Mouse (Mus musculus) spleen, postnatal 0 days (tissue): ENCODE measurements around the gene Mfsd11. TPM values are rescaled to one million over a fixed set of nuclear protein-coding genes. Genes with fewer than 3 reads are reported as not detected.

ENCODE experiments used
- polyA plus RNA-seq: library from polyadenylated mRNA; unstranded; fragments of >200 nt; fragmentation: Nextera tagmentation; extraction: Ambion mirVana; gene quantifications from 2 replicates; pipeline ENCODE4 v1.2.1, GENCODE M21; 2015

Gene Mfsd11
- 19.3 and 20.5 TPM in 2 replicates for polyA plus RNA-seq

DNA sequence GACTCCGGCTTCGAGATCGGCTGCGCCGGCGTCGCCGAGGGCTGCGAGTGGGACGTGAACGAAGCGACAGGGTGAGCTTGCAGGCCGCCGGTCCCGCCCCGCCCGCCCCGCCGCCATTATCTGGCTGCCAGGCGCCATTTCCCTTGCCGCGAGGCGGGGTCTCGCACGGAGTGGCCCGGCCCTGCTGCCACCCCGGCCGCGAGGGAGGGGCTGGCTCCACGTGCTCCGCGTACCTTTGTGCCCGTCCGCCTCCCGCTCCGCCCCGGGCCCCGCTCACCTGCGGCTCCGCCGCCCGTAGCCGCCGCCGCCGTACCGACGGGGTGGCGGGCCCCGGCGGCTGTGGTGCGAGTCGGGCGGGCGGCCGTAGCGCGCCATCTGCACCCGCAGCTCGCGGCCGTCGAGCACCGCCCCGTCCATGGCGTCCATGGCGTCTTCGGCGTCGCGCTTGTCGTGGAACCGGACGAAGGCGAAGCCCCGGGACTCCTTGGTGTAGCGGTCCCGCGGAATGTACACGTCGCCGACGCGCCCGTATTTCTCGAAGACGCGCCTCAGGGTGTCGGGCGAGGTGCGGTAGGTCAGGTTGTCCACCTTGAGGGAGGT is at the start of gene Mfsd11:
Mfsd11 (plus strand) TSS at position 150 of the 600 bp plus-strand sequence.

DNA sequence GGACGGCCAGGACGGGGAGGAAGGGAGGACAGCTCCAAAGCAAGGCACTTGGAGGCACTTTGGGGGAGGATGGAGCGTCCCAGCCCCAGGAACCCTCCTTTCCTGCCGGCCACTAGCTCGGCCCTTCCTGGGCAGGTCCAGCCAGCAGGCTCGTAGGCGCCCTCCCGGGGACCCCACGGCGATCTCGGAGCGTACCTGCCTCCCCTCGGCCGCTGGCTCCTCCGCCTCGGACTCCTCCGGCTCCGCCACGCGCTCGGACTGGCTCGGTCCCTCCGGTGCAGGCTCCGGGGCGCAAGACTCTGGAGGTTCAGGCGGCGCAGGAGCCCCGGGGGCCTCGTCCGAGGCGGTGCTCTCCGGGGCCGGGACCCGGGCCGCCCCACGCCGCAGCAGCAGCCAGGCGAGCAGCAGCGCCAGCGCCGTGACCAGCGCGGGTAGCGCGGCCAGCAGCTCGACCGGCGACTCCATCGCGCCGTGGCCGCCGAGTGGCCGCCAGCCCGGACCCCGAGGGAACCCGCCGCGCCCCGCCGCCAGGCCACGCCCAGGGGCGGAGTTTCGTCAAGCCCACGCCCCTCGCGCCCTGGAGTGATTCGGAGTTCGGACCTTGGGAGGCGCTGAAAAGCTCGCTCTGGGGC is 24.6 kb upstream of the Mfsd11 start, which contains the start of gene Mxra7:
Mxra7 (minus strand) TSS at position 513 of the 632 bp plus-strand sequence.

DNA sequence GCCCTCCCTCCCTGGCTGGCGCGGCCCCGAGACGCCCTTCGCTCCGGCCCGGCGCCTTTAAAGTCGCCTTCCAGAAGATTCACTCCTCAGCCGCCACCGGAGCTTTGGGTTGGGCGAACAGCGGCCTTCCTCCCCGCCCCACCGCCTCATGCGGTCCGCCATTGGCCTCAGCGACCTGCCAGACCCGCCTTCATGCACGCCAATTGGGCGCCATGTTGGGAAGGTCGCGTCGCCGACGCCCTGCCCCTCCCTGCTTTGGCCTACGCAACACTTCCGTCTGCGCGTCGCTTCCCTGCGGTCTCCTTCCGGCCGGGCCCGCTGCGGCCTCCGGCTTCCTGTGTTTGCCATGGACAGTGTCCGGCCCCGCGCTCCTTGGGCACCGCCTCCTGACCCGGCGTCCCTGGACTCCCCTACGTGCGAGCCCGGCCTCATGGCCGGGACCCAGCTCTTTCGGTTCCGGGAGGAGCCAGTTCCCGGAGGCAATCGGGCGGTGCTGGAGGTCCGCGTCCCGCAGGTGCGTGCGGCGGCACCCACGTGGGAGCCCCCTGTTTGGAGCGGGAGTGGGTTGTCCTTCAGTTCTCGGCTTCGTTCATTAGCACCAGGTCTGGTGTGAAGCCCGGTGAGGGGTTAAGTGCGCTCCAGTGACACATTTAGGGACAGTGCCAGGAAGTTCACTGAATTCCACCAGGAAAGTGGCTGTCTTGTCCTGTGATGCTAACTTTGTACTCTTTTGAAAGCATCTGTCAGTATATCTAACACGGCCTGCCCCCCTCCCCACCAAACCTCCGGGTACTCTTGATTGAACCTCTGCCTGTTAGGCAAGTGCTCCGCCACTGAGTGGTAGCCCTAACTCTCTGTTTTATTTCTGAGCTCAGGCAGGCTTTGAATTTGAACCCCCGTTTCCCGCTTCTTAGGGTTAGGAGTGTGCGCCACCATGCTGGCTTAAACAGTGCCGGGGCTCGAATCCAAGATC is 8.7 kb upstream of the Mfsd11 start, which contains the start of the genes Mettl23 and Jmjd6:
Mettl23 (plus strand) TSS at position 18 of the 973 bp plus-strand sequence.
Jmjd6 (minus strand) TSS at position 189 of the 973 bp plus-strand sequence.

DNA sequence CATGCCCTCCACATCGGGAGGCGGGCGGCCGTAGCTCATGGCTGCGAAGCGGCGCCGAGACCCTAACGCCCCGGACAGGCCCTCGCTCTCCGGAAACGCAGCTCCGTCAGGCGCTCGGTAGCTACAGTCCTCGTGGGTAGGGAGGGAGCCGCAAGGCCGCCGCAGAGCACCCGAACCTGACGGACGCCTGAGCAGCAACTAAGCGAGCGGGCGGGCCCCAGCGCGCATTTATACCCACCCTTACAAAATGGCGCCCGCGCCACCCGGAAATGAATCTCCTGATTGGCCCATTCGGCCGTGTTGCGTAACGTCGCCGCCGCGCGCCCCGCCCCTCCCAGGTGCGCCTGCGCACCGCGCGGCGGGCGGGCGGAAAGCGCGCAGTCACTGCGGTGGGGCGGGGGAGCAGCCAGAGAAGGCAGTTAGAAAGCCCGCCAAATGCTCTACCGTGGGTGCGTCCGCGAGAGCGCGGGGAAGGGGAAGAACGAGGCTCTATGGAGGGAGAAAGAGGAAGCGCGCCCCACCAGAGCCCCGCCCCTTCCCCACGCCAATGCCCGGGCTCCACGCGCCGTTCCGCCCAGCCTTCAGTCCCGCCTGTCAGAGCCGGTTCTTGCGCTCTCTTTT is 761 bp downstream of the Mfsd11 start, which contains the start of gene Srsf2:
Srsf2 (minus strand) TSS at position 204 of the 621 bp plus-strand sequence.

DNA sequence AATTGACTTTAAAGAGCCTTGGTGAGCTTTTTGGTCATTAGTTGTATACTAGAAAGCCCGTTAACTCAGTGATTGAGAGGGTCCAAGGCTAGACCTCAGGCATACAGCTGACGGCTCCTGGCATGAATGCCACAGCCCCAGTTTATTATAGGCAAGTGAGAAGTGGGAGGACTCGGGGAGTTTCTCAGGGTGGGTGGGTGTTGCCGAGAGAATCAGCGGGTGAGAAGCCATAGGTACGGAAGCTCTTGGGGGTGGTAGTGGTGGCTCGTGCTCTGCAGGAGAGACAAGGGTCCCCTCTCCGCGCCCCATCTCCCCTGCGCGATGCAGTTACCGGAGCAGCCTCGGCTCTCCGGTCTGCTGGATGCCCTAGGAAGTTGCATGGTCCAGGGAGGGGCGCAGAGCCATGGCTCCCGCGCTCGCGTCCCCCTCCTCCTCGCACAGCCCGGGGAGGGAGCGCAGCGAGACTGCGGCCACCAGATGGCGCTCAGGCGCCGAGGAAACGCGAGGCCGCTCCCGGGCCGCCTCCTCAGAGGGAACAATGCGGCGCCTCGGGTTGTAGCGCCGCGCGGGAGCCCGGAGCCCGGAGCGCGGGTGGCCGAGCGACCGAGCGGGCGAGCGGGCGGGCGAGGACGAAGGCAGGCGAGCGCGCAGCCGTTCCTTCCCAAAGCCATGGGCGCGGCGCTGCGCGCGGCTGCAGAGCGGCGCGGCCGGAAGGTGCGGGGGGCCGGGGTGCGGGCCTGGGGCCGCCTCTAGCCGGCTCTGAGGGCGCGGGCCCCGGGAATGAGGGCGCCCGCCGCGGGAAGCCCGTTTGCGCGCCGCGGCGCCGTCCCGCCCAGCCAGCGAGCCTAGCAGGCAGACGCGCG is 66.3 kb downstream of the Mfsd11 start, which contains the start of gene Mgat5b:
Mgat5b (plus strand) TSS at position 541 of the 863 bp plus-strand sequence.

Other genes with a start within 250 kb of the Mfsd11 start
- gene Rhbdf2, start 225.4 kb upstream of the Mfsd11 start, polyA plus RNA-seq = 7.3 and 10.1 TPM in 2 replicates
- gene Prcd, start 198.9 kb upstream of the Mfsd11 start, polyA plus RNA-seq = 0.56 and 0.72 TPM in 2 replicates
- gene Cygb, start 198.1 kb upstream of the Mfsd11 start, polyA plus RNA-seq = 5.5 and 7.3 TPM in 2 replicates
- not detected in 2 replicates for gene St6galnac1, start 76.9 kb upstream of the Mfsd11 start, polyA plus RNA-seq
- gene Mxra7, start 24.4 kb upstream of the Mfsd11 start, polyA plus RNA-seq = 8.9 and 12.7 TPM in 2 replicates
- 45.9 and 46.3 TPM in 2 replicates for gene Mettl23, start 9.2 kb upstream of the Mfsd11 start, polyA plus RNA-seq
- gene Jmjd6, start 9.0 kb upstream of the Mfsd11 start, polyA plus RNA-seq = 28.6 and 29.2 TPM in 2 replicates
- gene Srsf2, start 654 bp downstream of the Mfsd11 start, polyA plus RNA-seq = 583 and 603 TPM in 2 replicates
- 0.02 and 0.07 TPM in 2 replicates for gene Mgat5b, start 66.4 kb downstream of the Mfsd11 start, polyA plus RNA-seq